In the genomic region with DNA sequence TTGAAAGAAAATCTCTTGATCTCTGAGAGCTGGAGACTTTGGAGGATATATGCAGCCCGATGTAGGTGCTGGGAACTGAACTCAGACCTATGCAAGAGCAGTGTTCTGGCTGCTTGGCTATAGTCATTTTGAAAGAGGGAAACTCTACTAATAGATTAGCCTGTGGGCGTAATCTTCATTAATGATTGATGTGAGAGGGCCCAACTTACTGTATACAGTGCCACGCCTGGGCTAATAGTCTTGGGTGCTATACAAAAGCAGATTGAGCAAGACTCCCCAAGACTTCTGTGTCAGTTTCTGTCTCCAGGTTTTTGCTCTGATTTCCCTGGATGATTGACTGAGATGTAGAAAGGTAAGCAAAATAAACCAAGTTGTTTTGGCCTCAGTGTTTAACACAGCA, we compare ENCODE assay signal across 18 mouse cellular contexts.
"Had no signal": no experiment of that assay in that cellular context is flagged by ENCODE, and none has a peak within 500 bp of the region (broad histone marks: within the 10 kb centered on the region; RNA-seq: fewer than 3 reads in every experiment).

No protein-coding gene starts in this region.

- H3K27me3 ChIP-seq: liver, embryonic 15.5 days; lung, embryonic 15.5 days; megakaryocyte, embryonic 14.5 days; midbrain, embryonic 13.5 days; midbrain, embryonic 15.5 days; neural tube, embryonic 13.5 days; stomach, embryonic 15.5 days had no signal

- H3K36me3 ChIP-seq: liver, embryonic 15.5 days; lung, embryonic 15.5 days; midbrain, embryonic 13.5 days; midbrain, embryonic 15.5 days; neural tube, embryonic 13.5 days; stomach, embryonic 15.5 days had no signal

- ATAC-seq: liver, postnatal 0 days; lung, postnatal 0 days; midbrain, embryonic 13.5 days; midbrain, embryonic 15.5 days had no signal

- H3K4me2 ChIP-seq: liver, embryonic 15.5 days; lung, embryonic 15.5 days; midbrain, embryonic 11.5 days; midbrain, embryonic 13.5 days; midbrain, embryonic 15.5 days; neural tube, embryonic 13.5 days; stomach, embryonic 15.5 days had no signal

- DNase-seq: liver, postnatal 0 days; lung, adult 2 months; lung, postnatal 14 days; lung, postnatal 36 days; right cerebral cortex, postnatal 14 days; thymus, adult 2 months; thymus, postnatal 25 days; thymus, postnatal 4 days had no signal

- H3K9ac ChIP-seq: liver, embryonic 15.5 days; liver, postnatal 0 days; lung, embryonic 15.5 days; midbrain, embryonic 13.5 days; midbrain, embryonic 15.5 days; neural tube, embryonic 13.5 days; stomach, embryonic 15.5 days had no signal

- H3K4me1 ChIP-seq: liver, embryonic 15.5 days; lung, embryonic 15.5 days; megakaryocyte, embryonic 14.5 days; midbrain, embryonic 13.5 days; midbrain, embryonic 15.5 days; neural tube, embryonic 13.5 days; stomach, embryonic 15.5 days had no signal

- H3K27ac ChIP-seq: liver, embryonic 15.5 days; lung, embryonic 15.5 days; macrophage; midbrain, embryonic 13.5 days; midbrain, embryonic 15.5 days; neural tube, embryonic 13.5 days; stomach, embryonic 15.5 days had no signal

- H3K9me3 ChIP-seq: liver, embryonic 15.5 days; lung, embryonic 15.5 days; megakaryocyte, embryonic 14.5 days; midbrain, embryonic 13.5 days; midbrain, embryonic 15.5 days; neural tube, embryonic 13.5 days; stomach, embryonic 15.5 days had no signal

- H3K4me3 ChIP-seq: liver, embryonic 15.5 days; lung, embryonic 15.5 days; megakaryocyte, embryonic 14.5 days; midbrain, embryonic 13.5 days; midbrain, embryonic 15.5 days; neural tube, embryonic 13.5 days; stomach, embryonic 15.5 days had no signal
